Mouse (Mus musculus): Measurements from ENCODE around the gene Bpifb2. TPM values are rescaled to one million over a fixed set of nuclear protein-coding genes. Genes with fewer than 3 reads are reported as not detected.
A peak's percentile ranks its signal among the peaks of the same experiment; 100 is the strongest.

Bpifb2 gene
- total RNA-seq, 2 experiments from 2014 or later = not detected

- peak; percentile 61 to 76 for DNase-seq
- intact Hi-C loops (cut with DNase I) = loop anchor here (1.0 to 2.0 kb wide), 4 partner anchors 79 to 261 kb away; no protein-coding TSS in a partner anchor
Measured at GRCm38 (mm10) chr2:153929871-153930413, 55.1 kb downstream of the Bpifb2 start.

- intact Hi-C loops (cut with DNase I) = loop anchor here (2.0 kb wide), 2 partner anchors 80 to 220 kb away; no protein-coding TSS in a partner anchor
Measured at GRCm38 (mm10) chr2:153931125-153931524, 56.3 kb downstream of the Bpifb2 start.

GRCm38 (mm10) chr2:153933311-153933710, 58.5 kb downstream of the Bpifb2 start:
- DNase-seq = no peak
- intact Hi-C loops (cut with DNase I) = no loop called here

More at GRCm38 (mm10) chr2:153931125-153931524, 56.3 kb downstream of the Bpifb2 start:
- no peak for DNase-seq

GRCm38 (mm10) chr2:153935348-153935747, 60.5 kb downstream of the Bpifb2 start:
- no peak for DNase-seq
- intact Hi-C loops (cut with DNase I) = no loop called here

GRCm38 (mm10) chr2:153937843-153938242, 63.0 kb downstream of the Bpifb2 start, which contains the start of gene Bpifb4:
TSS of gene Bpifb4 (plus strand) at chr2:153938212.
- intact Hi-C loops (cut with DNase I) = no loop called here
- DNase-seq = no peak

DNA sequence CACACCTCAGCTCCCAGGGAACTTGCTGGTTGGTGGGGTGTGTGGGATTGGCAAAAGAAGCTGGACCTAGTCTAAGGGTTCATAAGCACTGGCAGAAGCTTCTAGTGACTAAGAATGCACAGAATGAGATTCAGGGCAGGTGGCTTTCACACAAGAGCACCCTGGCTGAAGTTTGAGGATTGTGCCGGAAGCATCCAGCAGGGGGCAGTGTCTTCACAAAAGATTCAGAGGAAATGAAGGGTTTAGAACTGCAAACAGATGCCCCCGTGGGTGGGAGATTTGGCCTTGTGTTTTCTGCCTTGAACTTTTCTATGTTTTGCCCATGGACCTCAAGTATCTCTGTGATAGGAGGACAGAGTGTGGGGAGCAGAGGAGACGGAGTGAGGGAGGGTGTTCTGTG, 68.7 kb downstream of the Bpifb2 start:
- DNase-seq = peak; percentile 22 to 66
- intact Hi-C loops (cut with DNase I) = no loop called here

GRCm38 (mm10) chr2:153944567-153944966, 69.7 kb downstream of the Bpifb2 start:
- DNase-seq = no peak
- intact Hi-C loops (cut with DNase I) = no loop called here

Other genes starting within 250 kb of the Bpifb2 start
- gene Commd7, start 242.3 kb upstream of the Bpifb2 start, total RNA-seq (2021) = 10 to 100 TPM; 20.1 to 24.2 TPM
- gene Dnmt3b, start 225.6 kb upstream of the Bpifb2 start, total RNA-seq (2021) = 1 to 10 TPM; 2.4 to 2.6 TPM
- not detected for gene Dnmt3c, start 178.4 kb upstream of the Bpifb2 start, total RNA-seq (2021)
- gene Mapre1, start 133.8 kb upstream of the Bpifb2 start, total RNA-seq (2021) = 100 to 1,000 TPM; 108 to 124 TPM
- not detected for gene Efcab8, start 95.1 kb upstream of the Bpifb2 start, total RNA-seq (2021)
- gene Sun5, start 4.0 kb upstream of the Bpifb2 start, total RNA-seq (2021) = not detected
- not detected for gene Bpifb6, start 25.3 kb downstream of the Bpifb2 start, total RNA-seq (2021)
- gene Bpifb3, start 43.2 kb downstream of the Bpifb2 start, total RNA-seq (2021) = not detected
- not detected for gene Bpifb4, start 63.2 kb downstream of the Bpifb2 start, total RNA-seq (2021)
- gene Bpifa6, start 99.9 kb downstream of the Bpifb2 start, total RNA-seq (2021) = not detected
- gene Bpifa2, start 133.2 kb downstream of the Bpifb2 start, total RNA-seq (2021) = under 1 TPM in 1 of 2 experiments, not detected in 1; 0.36 TPM